Mouse (Mus musculus): Measurements from ENCODE around the gene Gm5485.

- no peak for TF ChIP-seq POLR2A (IDR thresholded peaks at IDR 0.05; ENCODE audit: control insufficient read depth, extremely low read depth, insufficient read depth, low read length, poor library complexity)
- no peak for TF ChIP-seq CTCF (IDR thresholded peaks at IDR 0.05; ENCODE audit: borderline replicate concordance, control insufficient read depth, extremely low read depth, insufficient read depth, low read length, poor library complexity)
Observed at GRCm38 (mm10) chr16:48444589-48444988, 32.4 kb upstream of the Gm5485 start.
